Mouse (Mus musculus): ENCODE results near the gene Hecw1.

GRCm38 (mm10) chr13:14517478-14517877, 5.5 kb downstream of the Hecw1 start:
- TF ChIP-seq TCF12 (IDR thresholded peaks at IDR 0.05; ENCODE audit: low read depth, low read length) (no peak), POLR2AphosphoS5 (IDR thresholded peaks at IDR 0.05; ENCODE audit: borderline replicate concordance, low read depth, low read length) (no peak)

Data from MEL (cell line).